Mouse (Mus musculus) liver, embryonic 12.5 days (tissue): Measurements from ENCODE around the gene Slc29a2. TPM values are rescaled to one million over a fixed set of nuclear protein-coding genes. Genes with fewer than 3 reads are reported as not detected.

Source experiments
- ATAC-seq: fragments of 200-750 bp; cut with Nextera tagmentation; 2 replicates; pipeline ENCODE4 v1.8.0; 2017; ENCODE audit warnings: moderate number of reproducible peaks, mild to moderate bottlenecking, moderate library complexity
- H3K27ac ChIP-seq: fragments of 300-500 bp; sonication (generic); 2 replicates; pipeline ENCODE4 v1.5.1; 2016; ENCODE audit warnings: mild to moderate bottlenecking
- H3K27me3 ChIP-seq: fragments of 300-500 bp; sonication (generic); replicated peaks from 2 replicates; pipeline ENCODE4 v1.6.1; 2016; ENCODE audit warnings: mild to moderate bottlenecking, moderate library complexity
- H3K36me3 ChIP-seq: fragments of 300-500 bp; sonication (generic); 2 replicates; pipeline ENCODE4 v1.6.1; 2016; ENCODE audit warnings: mild to moderate bottlenecking, moderate library complexity
- H3K4me1 ChIP-seq: fragments of 300-500 bp; sonication (generic); 2 replicates; pipeline ENCODE4 v1.6.1; 2016
- H3K4me2 ChIP-seq: fragments of 300-500 bp; sonication (generic); 2 replicates; pipeline ENCODE4 v1.6.1; 2016; ENCODE audit warnings: mild to moderate bottlenecking, moderate library complexity
- H3K4me3 ChIP-seq: fragments of 300-500 bp; sonication (generic); 2 replicates; pipeline ENCODE4 v1.5.1; 2016; ENCODE audit warnings: mild to moderate bottlenecking, moderate library complexity
- H3K9ac ChIP-seq: fragments of 300-500 bp; sonication (generic); 2 replicates; pipeline ENCODE4 v1.6.1; 2016; ENCODE audit warnings: mild to moderate bottlenecking, moderate library complexity
- H3K9me3 ChIP-seq: fragments of 300-500 bp; sonication (generic); replicated peaks from 2 replicates; pipeline ENCODE4 v1.6.1; 2016; ENCODE audit warnings: mild to moderate bottlenecking, moderate library complexity
- WGBS: fragments of 180-500 bp; shearing (Covaris S2); methylation state at CpG from one replicate; pipeline ENCODE4 v1.1.7; 2016; ENCODE audit not compliant: insufficient replicate concordance; 5-methylcytosine and 5-hydroxymethylcytosine counted together
- polyA plus RNA-seq: library from polyadenylated mRNA; unstranded; fragments of >200 nt; fragmentation: Nextera tagmentation; extraction: Ambion mirVana; gene quantifications from 2 replicates; pipeline ENCODE4 v1.2.1, GENCODE M21; 2016

Gene Slc29a2
- polyA plus RNA-seq, 1 experiment from 2014 or later = 3.8 TPM

DNA sequence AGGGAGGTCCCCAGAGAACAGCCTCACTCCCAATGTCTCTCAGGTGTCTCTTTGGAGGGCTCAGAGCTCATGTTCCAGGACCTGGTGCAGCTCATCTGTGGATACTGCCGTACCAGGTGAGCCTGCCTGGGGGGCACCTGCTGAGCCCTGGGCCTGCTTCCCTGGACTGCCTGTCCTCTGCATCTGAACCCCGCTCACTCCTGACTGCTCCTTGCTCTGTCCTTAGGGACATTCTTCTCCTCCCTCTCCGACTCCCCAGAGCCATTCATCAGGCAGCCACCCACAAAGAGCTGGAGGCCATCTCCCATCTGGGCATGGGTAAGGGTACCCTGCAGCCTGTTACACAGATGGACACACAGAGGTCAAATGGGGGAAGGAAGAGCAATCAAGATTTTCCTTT, 27.9 kb downstream of the Slc29a2 start:
- Histone ChIP-seq H3K4me3 (no peak overlapping the region), H3K9ac (no peak overlapping the region), H3K27me3 (peaks cover 56% of the 10 kb centered on the region), H3K4me2 (0 out of 2 replicates have a peak overlapping the region, but pooled peaks have one; percentile 40), H3K27ac (no peak overlapping the region), H3K9me3 (no peaks in the 10 kb centered on the region), H3K36me3 (peaks cover 33% of the 10 kb centered on the region), H3K4me1 (peaks cover 22% of the 10 kb centered on the region)
- WGBS = 57% methylated on average over 3 of the region's 3 CpGs
- ATAC-seq = no peak

DNA sequence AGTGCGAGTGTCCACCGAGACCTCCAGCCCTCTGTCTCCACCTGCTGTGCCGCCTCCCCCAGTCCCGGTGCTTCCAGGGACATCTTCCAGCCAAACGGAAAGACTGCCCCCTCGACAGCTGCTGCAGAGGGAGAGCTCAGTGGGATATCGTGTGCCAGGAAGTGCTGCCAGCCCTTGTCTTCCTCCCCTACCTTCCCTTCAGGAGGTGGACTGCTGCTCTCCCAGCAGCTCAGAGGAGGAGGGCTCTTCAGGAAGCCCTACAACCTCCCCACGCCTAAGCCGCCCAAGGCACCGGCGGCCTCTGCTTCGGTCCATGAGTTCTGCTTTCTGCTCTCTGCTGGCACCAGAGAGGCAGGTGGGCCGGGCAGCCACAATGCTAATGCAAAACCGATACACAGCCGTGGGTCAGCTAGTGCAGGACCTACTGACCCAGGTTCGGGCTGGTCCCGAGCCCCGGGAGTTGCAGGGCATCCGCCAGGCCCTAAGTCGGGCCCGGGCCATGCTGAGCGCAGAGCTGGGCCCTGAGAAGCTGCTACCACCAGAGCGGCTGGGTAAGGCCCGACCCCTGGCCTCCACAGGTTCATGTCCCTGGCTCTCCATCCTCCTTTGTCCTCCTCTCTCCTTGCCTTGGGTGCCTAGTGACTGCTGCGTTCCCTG, 28.6 kb downstream of the Slc29a2 start:
- Histone ChIP-seq H3K27ac (no peak overlapping the region), H3K27me3 (peaks cover 56% of the 10 kb centered on the region), H3K36me3 (peaks cover 26% of the 10 kb centered on the region), H3K4me3 (no peak overlapping the region), H3K9me3 (no peaks in the 10 kb centered on the region), H3K4me2 (no peak overlapping the region), H3K4me1 (peaks cover 28% of the 10 kb centered on the region), H3K9ac (no peak overlapping the region)
- ATAC-seq = no peak
- 38% methylated on average over 25 of the region's 25 CpGs for whole genome bisulfite sequencing

DNA sequence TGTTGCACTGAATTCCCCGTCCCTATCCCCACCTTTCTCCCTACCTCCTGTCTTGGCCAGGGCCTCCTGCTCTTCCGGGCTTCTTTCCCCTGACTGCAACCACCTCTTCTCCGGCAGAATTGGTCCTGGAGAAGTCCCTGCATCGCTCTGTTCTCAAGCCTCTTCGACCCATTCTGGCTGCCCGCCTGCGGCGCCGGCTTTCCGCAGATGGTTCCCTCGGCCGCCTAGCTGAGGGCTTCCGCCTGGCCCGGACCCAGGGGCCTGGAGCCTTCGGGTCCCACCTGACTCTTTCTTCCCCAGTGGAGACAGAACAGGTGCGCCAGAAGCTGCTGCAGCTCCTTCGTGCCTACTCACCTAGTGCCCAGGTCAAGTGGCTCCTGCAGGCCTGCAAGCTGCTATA, 29.2 kb downstream of the Slc29a2 start:
- Histone ChIP-seq H3K36me3 (peaks cover 20% of the 10 kb centered on the region), H3K9ac (no peak overlapping the region), H3K27me3 (peaks cover 59% of the 10 kb centered on the region), H3K4me3 (no peak overlapping the region), H3K9me3 (no peaks in the 10 kb centered on the region), H3K4me1 (peaks cover 31% of the 10 kb centered on the region), H3K27ac (no peak overlapping the region), H3K4me2 (no peak overlapping the region)
- WGBS = 65% methylated on average over 17 of the region's 17 CpGs
- ATAC-seq = no peak

DNA sequence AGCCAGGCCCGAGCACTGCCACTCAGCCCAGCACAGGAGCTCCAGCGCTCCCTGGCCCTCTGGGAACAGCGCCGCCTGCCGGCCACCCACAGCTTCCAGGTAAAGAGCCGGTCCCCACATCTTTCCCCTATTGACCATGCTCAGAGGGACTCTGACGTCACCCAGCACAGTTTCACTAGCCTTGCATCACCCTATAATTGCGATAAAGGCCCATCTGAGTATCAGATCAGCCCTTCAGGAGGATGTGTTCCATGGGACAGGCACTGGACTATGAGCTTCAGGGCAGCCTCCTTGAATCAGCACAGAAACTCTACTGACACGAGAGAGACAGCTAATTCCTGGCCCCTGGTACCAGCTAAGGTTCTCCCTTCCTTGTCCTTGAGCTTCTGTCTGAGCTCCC, 30.2 kb downstream of the Slc29a2 start:
- H3K27ac ChIP-seq = no peak overlapping the region
- H3K36me3 ChIP-seq = peaks cover 10% of the 10 kb centered on the region
- H3K4me1 ChIP-seq = peaks cover 42% of the 10 kb centered on the region
- H3K9ac ChIP-seq = no peak overlapping the region
- WGBS = 27% methylated on average over 9 of the region's 9 CpGs
- no peak overlapping the region for H3K4me3 ChIP-seq
- ATAC-seq = peak; percentile 20; the same call in 1 of the 2 replicates
- no peak overlapping the region for H3K4me2 ChIP-seq
- peaks cover 63% of the 10 kb centered on the region for H3K27me3 ChIP-seq
- no peaks in the 10 kb centered on the region for H3K9me3 ChIP-seq

DNA sequence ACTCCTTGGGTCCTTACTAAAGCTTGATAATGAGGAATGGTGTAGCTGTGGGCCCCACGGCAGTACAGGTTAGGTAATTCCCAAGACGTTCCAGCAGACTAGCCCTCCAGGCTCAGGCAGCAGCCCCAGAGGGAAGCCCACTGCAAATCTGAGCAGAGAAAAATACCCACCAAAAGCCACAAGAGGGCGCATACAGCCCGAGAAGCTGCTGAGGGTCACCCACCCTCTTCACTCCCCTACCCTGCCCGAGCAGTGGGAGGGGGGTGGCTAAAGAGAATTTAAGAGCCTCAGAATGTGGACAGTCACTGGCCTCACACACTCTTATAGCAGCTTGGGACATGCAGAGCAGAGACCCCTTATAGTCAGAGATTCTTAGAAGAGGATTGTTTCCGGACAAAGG, 32.6 kb downstream of the Slc29a2 start:
- H3K9ac ChIP-seq = no peak overlapping the region
- no peak overlapping the region for H3K27ac ChIP-seq
- no peak overlapping the region for H3K4me3 ChIP-seq
- H3K9me3 ChIP-seq = no peaks in the 10 kb centered on the region
- WGBS = 18% methylated on average over 6 of the region's 6 CpGs
- no peak for ATAC-seq
- no peak overlapping the region for H3K4me2 ChIP-seq
- peaks cover 49% of the 10 kb centered on the region for H3K4me1 ChIP-seq
- no peaks in the 10 kb centered on the region for H3K36me3 ChIP-seq
- peaks cover 56% of the 10 kb centered on the region for H3K27me3 ChIP-seq

DNA sequence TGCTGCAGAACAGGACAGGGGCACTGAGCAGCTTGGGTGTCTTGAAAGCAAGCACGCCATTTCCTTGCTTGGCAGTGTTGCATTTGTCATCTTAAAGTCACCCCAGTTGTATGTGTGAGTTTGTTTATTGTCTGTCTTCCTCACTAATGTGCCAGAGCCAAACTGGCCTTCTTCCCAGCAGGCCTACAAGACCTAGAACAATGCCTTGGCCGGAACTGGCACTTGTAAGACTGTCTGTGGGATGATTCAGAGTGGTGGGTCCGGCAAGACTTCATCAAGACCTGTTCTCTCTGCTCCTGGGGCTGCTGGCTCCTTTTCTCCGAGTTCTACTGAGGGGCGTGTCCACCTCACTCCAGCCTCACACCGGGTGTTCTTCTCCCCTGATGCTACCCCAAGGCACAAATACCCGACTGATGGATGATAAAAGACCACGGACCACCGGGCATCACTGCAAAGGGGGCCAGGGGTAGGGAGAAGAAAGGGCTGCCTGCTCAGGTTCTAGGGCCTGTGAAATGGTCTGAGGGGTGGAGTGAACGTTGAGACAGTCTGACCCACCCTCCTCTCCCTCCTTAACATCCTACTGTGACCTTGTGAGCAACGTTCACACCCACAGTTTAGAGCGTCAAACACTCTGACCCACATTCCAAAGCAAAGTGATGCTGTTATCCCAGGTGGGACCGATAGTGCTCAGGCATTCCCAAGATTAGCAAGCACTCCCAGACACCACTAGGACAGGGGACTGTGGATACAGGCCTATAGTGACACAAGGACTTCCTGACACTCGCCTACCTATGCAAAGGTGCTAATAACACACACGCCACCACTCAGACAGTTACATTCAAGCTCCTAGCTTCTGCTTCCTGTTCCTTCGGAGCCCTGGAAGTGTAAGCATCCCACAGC, 34.5 kb downstream of the Slc29a2 start:
- ATAC-seq = no peak
- Histone ChIP-seq H3K4me3 (no peak overlapping the region), H3K9ac (no peak overlapping the region), H3K27ac (no peak overlapping the region), H3K27me3 (peaks cover 45% of the 10 kb centered on the region), H3K4me1 (peaks cover 54% of the 10 kb centered on the region), H3K9me3 (no peaks in the 10 kb centered on the region), H3K4me2 (no peak overlapping the region), H3K36me3 (no peaks in the 10 kb centered on the region)
- 26% methylated on average over 16 of the region's 16 CpGs for WGBS

DNA sequence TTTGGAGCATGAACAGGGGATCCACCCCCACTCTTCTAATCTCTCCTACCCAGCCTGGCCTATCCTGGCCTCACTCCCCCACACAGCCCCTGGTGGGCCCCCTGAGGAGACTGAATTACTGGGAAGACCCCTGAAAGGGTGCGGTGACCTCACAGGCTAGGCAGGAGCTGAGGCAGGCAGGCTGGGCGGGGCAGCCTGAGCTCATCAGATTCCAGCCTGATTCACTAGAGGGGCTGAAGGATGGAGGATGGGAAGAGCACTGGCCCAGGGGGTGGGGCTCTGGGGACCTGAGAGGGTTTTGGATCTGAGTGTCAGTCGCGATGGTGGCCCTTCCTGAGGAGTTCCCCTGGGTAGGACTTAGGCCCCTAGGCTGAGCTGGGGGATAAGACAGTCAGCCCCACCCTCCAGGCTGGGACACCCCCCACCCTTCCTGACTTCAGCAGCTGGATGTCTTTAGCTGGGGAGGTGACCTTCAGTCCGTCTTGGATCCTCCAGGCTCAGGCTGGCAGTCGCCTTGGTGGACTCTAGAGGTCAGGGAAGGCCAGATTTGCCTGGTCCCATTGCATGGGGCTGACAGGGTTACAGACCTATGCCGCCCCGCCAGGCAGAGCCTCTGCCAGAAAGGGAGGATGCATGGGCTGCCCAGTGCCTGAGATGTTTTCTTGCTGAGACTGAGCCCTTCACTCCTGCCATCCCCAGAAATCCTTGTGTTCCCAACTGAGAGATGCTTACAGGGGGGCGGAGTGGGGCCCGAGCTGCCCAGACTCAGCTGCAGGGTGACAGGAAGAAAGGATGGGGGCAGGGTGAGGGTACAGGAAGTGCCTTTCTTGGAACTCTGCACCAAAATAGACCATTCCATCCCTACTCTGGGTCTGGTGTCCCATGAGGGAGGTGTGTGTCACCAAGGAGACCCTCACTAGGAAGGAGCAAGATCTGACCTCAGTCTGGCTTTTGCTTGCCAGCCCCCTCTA, 35.4 kb downstream of the Slc29a2 start:
- peaks cover 54% of the 10 kb centered on the region for H3K4me1 ChIP-seq
- H3K27ac ChIP-seq = peak overlapping the region; percentile 49
- WGBS = 19% methylated on average over 10 of the region's 10 CpGs

DNA sequence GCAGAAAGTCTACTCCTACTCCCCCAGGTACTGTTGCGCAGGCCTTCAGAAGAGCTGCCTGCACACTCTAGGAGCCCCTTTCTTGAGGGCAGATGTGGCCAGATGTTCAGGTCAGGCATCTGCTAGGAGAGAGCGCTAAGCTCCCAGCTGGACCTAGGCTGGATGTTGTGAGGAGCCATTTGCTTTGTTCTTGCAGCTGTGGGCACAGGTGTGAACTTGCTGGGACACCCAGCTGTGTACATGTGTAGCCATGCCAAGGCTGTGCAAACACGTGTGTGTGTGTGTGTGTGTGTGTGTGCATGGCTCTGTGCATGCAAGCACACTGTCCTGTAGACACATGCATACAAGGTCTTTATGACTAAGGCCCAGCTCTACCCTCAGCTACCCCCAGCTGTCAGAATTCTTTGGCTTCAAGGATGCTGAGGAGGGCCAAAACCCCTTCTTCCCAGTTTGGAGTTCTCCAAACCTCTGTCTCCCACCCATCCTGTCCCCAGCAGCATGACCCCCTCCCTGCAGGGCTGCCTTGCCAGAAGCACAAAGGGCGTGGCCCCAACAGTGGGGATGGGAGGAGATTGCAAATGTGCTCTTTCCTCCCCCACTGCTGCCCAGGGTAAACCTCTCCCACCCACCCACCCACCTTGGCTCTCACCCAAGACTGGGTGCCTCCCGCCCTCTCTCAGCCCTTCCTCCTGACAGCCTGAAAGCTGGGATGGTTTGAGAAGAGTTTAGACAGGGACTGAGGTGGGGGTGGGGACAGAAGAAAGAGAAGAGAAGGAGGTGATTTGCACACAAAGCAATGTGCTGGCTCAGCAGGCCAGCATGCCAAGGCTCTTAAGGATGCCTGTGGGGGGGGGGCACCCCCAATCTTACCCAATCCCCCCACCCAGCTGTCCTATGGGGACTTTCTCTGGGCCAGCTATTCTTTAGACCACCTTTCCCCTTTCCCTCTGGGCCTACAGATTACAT, 37.0 kb downstream of the Slc29a2 start:
- Histone ChIP-seq H3K27ac (peak overlapping the region; percentile 11; the same call in 1 of the 2 replicates), H3K4me2 (no peak overlapping the region), H3K27me3 (peaks cover 26% of the 10 kb centered on the region), H3K4me1 (peaks cover 63% of the 10 kb centered on the region), H3K9ac (no peak overlapping the region), H3K4me3 (no peak overlapping the region), H3K9me3 (no peaks in the 10 kb centered on the region), H3K36me3 (no peaks in the 10 kb centered on the region)
- ATAC-seq = no peak
- WGBS = 41% methylated on average over 5 of the region's 5 CpGs

More for the DNA sequence above, 35.4 kb downstream of the Slc29a2 start:
- Histone ChIP-seq H3K4me2 (peak overlapping the region; percentile 4; the same call in 1 of the 2 replicates), H3K36me3 (no peaks in the 10 kb centered on the region), H3K4me3 (no peak overlapping the region), H3K9ac (no peak overlapping the region), H3K9me3 (no peaks in the 10 kb centered on the region), H3K27me3 (peaks cover 38% of the 10 kb centered on the region)
- ATAC-seq = peak; percentile 44

DNA sequence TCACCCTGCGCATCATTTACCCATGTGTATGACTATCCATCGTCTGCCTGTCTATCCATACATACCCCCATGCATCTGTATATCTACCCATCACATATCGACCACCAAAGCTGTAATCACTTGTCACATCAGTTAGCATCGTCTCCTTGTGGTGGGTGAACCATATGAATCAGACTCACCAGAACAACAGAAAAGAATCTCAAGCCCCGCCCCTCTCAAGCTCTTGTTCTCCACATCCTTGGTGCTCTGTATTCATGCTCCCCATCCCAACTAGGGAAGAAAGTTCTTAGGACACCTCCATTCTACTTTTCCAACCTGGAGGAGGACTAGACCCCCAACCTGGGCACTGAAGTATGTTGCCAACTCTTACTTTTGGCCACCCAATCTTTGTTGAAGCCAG, 38.4 kb downstream of the Slc29a2 start:
- Histone ChIP-seq H3K36me3 (no peaks in the 10 kb centered on the region), H3K4me2 (no peak overlapping the region), H3K4me3 (no peak overlapping the region), H3K27me3 (peaks cover 25% of the 10 kb centered on the region), H3K4me1 (peaks cover 58% of the 10 kb centered on the region), H3K27ac (no peak overlapping the region), H3K9me3 (no peaks in the 10 kb centered on the region), H3K9ac (no peak overlapping the region)
- no peak for ATAC-seq
- WGBS = 56% methylated on average over 5 of the region's 5 CpGs

DNA sequence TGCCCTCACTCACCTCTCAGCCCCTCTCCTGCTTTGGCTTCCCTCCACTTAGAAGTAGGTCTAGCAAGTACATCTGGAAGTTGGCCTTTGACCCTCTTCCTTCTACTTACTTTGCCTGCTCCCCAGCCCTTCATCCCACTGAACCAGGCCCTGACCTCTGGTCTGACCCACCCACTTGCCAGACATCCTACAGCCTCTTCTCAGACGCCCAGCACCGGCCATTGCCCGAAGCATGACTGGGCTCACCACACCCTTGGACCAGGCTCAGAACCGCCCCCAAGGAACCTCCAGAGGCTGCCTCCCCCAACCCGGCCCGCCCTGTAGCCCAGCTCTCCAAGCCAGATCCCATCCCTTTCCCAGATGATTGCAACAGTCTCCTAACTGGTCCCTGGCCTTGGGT, 38.8 kb downstream of the Slc29a2 start:
- peaks cover 61% of the 10 kb centered on the region for H3K4me1 ChIP-seq
- H3K4me2 ChIP-seq = no peak overlapping the region
- H3K9me3 ChIP-seq = no peaks in the 10 kb centered on the region
- peaks cover 30% of the 10 kb centered on the region for H3K27me3 ChIP-seq
- WGBS = 57% methylated on average over 6 of the region's 6 CpGs
- ATAC-seq = no peak
- no peaks in the 10 kb centered on the region for H3K36me3 ChIP-seq
- H3K9ac ChIP-seq = no peak overlapping the region
- no peak overlapping the region for H3K4me3 ChIP-seq
- no peak overlapping the region for H3K27ac ChIP-seq

DNA sequence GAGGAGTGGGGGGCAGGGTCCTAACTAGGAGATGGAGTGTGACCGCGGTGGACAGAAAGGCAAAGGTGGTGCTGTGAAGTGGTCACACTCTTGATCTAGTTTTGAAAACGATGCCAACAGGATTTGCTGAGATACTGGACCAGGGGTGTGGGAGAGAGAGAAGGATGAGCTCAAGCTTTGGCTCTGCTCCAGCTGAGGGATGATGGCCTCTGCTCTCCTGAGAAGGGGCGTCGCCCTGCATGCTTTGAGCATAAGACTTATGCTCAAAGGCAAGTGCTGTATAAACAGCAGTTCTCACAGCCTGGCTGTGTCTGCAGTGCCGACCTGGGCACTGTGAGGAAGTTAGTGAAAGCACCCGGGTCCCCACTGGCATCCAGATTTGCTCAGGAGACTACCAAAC, 41.4 kb downstream of the Slc29a2 start:
- WGBS = 61% methylated on average over 7 of the region's 7 CpGs
- Histone ChIP-seq H3K27me3 (peaks cover 41% of the 10 kb centered on the region), H3K4me1 (peaks cover 63% of the 10 kb centered on the region), H3K4me2 (no peak overlapping the region), H3K9ac (no peak overlapping the region), H3K9me3 (no peaks in the 10 kb centered on the region), H3K36me3 (no peaks in the 10 kb centered on the region), H3K4me3 (no peak overlapping the region), H3K27ac (no peak overlapping the region)
- no peak for ATAC-seq
